Mouse (Mus musculus): ENCODE results near the gene Tssk3.

The Tssk3 gene

GRCm38 (mm10) chr4:129447778-129448563 is 42.9 kb downstream of the Tssk3 start:
- no peak for DNase-seq

- DNase-seq: no peak
These were observed 43.5 kb downstream of the Tssk3 start for GRCm38 (mm10) chr4:129447360-129447759.

- DNase-seq: no peak
These were observed 49.7 kb downstream of the Tssk3 start for GRCm38 (mm10) chr4:129441145-129441544.

GRCm38 (mm10) chr4:129440340-129441063 is 50.3 kb downstream of the Tssk3 start, which contains the start of gene Zbtb8b:
Gene Zbtb8b, minus strand, starts transcription at chr4:129440853.
- peak; percentile 84 for DNase-seq
